Mouse (Mus musculus) mouse trophoblast stem cell (cell line): ENCODE measurements around the gene Hadhb.

Experiments
- in situ Hi-C, 2 experiments: fragments of 300-500 bp; cut with MseI, MboI; formaldehyde crosslinking; loops; 2 replicates in 1 of 2; 3 replicates in 1 of 2; pipeline ENCODE4 v1.15.1; 2025

The Hadhb gene

DNA sequence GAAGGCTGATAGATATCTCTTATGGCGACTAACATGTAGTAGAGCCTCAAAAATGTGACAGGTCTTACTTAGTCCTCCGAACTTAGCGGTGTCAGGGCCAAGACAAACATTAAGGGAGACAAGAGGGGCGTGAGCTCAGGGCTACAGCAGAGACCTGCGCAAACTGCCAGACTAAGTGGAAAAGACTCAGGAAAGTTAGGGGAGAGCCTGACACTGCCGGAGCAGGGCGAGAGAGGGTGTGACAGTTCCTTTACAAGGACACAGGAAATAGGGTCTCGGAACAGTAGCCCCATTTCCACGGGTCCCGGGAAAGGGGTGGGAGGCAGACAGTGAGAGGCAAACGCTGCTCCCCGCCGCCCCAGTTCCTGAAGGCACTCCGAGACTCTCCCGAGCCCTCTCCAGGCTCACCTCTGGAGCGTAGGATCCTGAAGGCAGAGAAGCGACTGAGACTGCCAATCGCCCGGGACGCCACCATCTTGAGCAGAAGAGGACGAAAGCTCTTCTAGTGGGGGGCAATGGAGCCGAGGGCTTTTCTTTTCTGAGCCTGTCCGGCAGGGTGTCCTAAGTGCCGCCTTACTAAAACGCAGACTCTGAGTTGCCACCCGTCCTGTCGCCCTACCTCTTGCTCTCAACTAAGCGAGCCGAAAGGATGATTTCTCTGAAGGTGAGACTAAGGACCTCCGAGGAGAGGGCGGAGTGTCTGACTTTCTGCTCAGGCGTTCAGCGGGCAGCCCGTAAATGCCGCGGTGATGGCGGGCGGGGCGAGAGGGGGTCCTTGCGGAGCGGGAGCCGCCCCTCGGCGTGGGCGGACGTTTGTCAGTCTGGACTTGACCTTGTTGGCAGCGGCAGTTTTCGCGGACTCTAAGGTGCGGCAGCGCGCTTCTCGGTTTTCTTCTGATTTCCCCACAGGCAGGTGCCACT is at the start of gene Hadhb, which contains the start of gene Hadha:
Hadhb (plus strand) TSS at position 775 of the 921 bp plus-strand sequence.
Hadha (minus strand) TSS at position 689 of the 921 bp plus-strand sequence.
- in situ Hi-C loops, result no loop called here

DNA sequence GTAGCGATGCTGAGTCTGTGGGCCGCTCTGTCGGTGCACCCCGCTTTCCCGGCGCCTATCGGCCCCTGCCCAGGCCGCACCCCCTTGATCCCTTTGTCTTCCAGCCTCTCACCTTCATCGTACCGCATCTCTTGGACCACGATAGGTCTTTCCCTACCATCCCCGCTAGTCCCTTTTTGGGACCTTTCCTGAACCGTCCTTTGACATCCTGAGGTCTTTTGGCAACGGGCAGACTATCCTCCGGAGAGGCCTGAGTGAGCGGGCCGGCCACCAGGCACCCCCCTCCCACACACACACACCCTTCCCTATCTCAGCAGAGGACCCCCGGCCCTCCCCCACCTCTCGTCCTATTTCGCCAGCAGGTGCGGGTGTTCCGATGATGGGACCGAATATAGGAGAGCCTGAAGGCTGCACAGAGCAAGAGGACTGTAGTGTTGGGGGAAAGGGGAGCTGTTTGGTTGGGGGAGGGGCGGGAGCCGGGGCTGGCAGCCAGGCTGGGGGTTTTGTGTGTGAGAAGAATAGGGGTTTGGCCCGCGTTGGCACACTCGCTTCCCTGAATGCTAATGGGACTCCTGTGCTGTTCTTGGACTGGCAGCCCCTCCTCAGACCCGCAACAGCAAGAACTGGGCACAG is 49.3 kb upstream of the Hadhb start, which contains the start of gene 3110082J24Rik:
3110082J24Rik (minus strand) TSS at position 419 of the 633 bp plus-strand sequence.
- in situ Hi-C loops, result no loop called here

DNA sequence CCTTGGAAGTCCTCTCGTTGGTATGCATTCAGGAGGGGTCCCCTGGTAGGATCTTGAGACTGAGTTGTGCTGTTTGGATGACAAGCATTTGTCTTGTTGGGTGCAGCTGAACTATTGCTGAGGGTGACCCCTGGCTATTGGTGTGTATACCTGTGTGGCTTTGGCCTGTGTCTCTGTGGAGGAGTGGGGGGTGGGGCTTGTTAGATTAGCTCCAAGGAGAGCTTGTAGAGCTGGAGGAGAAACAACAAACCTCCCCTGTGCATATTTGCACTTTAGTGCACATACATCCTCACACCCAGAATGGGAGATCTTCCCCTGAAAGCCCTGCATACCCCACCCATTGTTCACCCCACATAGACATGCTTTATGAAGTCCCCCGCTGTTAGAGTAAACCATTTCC is 48.3 kb upstream of the Hadhb start:
- in situ Hi-C loops, result no loop called here

DNA sequence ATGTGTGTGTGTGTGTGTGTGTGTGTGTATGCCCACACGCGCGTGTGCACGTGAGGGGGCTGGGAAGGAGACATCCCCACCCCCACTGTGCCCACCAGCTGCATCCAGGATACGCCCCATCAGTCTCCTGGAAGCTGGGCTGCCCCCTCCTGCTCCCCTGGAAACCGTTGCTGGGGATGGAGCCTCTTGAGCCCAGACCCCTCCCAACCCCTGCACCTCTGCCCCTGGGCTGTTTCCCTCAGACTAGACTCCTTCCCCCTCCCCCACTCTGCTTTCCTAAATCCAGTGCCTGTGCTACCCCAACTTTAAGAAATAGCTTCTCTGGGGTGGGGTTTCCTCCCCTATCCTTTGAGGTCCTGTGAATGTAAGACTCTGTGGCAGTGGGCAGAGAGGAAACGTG is 47.9 kb upstream of the Hadhb start:
- in situ Hi-C loops, result no loop called here

DNA sequence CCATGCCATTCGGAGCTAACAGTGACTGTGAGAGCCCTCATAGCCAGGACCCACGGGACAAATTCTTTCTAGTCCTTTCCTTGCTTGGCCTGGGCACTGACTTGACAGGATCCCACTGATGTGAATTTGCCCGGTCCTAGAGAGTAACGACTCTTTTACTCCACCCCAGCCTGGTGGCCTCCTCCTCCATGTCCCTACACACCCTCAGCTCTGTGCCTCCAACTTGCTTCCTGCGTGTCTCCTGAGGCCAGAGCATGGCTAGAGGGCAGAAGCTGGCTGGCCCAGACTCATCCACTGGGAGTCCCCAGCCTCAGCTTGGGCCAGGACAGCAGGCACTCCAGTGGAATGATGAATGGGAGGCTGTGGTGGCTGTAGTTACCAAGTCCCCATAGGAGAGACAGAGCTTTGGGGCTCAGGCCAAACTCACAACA is 47.4 kb upstream of the Hadhb start:
- in situ Hi-C loops, result no loop called here

DNA sequence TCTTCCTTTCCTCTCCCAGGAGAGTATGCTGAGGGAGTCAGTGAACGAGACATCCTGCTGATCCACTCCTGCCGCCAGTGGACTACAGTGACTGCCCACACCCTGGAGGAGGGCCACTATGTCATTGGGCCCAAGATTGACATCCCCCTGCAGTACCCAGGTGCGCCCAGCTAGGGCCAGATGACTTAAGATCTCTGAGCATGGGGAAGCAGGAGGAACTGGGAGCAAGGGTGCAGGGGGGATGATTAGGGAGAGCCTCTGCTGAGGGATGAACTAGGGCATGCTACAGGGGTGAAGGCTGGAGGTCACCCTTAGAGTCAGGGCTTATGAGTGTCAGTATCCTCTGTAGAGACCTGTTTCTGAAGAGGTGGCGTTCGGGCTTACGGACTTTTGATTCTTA is 46.8 kb upstream of the Hadhb start:
- in situ Hi-C loops, result no loop called here

DNA sequence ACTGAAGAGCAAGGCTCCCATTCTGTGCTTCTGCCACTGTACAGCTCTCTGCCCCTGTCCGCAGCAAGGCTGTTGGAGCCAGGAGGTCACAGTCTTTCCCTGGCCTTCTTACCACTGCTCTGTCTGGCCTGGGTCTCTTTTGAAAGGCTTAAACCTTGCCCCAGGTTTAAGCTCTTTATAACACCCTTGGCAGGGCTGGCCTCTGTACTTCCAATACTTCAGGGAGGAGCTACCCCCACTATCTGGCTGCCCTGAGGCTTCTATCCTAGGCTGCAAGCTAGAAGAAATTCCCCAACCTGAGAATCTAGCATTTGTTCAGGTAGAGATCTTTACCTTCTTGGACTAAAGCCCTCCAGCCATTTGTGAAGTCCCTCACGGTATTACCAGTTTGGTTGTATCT is 45.1 kb upstream of the Hadhb start:
- in situ Hi-C loops, result no loop called here

DNA sequence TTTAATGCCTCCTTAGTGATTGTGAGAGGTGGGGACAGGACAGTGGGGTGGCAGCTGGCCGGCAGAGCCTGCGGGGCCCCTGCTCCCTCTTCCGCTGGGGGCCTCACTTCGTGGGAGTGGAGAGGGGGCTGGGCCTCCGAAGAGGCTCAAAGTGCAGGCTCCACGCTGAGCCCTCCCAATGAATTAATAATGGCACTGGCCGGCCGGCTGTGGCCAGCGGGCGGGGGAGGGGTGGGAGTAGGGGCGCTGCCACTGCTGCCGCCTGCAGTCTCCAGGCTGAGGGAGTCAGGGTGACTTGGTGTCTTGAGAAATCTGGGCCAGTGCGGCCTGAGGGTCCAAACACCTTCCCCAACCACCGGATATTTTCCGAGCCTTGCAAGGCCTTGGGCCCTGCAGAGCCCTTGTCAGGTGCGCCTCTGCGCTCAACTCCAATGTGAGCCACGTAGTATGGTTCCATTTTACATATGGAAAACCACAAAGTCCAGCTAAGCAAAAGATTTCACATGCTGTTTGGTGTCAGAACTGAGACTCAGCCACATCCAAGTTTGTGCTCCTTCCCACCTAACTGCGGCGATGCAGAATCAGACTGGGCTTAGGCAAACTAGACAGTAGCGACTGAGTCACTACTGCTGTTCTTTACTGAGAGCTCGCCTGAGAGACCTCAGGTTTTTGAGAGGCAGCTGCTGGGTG is 44.5 kb upstream of the Hadhb start:
- in situ Hi-C loops, result no loop called here

DNA sequence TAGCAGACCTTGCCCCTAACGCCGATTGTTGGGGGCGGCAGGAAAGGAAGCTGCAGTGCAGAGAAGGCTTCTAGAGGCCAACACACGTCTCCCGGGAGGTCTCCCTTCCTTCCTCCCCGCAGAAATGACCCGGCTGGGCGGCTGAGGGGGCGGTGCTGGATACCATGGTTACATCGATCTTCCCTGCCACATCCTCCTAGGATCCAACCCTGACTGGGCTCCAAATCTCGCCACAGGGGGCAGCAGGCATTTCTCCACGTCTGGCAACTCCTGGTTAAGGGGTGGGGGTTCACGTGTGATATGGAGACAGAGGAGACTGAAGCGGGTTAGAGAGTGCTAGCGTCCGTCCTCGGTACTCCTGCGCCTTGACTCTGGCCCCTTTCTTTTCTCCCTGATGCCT is 43.9 kb upstream of the Hadhb start:
- in situ Hi-C loops, result no loop called here

DNA sequence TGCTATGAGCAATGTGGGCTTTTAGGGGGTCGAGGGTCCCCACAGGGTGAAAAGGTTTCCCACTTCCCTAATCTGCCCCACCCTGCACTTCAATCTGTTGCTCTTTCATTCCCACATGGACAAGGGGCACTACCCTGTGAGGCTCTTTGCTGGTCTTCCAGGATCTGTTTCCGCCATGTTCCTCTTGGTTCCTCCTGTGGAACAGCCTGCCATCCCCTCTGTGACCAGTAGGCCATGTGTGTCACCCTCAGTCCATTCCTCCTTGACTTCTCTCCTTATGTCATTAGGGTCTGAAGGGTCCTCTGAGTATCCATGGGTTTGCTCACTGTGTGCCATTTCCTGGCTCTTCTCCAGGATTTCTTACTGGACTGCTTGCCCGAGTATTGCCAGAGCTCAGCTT is 43.3 kb upstream of the Hadhb start:
- in situ Hi-C loops, result no loop called here

DNA sequence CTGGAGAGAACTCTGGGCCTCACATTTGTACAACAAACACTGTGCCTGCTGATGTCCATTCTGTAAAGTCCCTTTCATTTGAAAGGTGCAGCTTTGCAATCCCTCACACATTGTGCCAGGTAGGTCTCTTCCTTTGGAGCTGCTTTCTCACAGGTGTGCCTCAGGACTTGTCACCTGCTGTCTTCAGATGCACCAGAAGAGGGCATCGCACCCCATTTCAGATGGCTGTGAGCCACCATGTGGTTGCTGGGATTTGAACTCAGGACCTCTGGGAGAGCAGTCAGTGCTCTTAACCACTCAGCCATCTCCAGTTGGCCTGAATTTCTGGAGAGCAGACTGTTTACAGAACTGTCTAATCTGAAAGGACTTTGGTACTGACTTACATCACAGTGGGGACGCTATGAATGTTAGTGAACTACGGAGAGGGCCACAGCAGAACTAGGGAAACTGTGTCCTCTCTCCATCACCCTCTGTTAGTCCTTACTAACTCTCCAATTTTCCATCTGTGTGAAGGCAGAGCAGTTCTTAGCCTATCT is 42.4 kb upstream of the Hadhb start:
- in situ Hi-C loops, result no loop called here

DNA sequence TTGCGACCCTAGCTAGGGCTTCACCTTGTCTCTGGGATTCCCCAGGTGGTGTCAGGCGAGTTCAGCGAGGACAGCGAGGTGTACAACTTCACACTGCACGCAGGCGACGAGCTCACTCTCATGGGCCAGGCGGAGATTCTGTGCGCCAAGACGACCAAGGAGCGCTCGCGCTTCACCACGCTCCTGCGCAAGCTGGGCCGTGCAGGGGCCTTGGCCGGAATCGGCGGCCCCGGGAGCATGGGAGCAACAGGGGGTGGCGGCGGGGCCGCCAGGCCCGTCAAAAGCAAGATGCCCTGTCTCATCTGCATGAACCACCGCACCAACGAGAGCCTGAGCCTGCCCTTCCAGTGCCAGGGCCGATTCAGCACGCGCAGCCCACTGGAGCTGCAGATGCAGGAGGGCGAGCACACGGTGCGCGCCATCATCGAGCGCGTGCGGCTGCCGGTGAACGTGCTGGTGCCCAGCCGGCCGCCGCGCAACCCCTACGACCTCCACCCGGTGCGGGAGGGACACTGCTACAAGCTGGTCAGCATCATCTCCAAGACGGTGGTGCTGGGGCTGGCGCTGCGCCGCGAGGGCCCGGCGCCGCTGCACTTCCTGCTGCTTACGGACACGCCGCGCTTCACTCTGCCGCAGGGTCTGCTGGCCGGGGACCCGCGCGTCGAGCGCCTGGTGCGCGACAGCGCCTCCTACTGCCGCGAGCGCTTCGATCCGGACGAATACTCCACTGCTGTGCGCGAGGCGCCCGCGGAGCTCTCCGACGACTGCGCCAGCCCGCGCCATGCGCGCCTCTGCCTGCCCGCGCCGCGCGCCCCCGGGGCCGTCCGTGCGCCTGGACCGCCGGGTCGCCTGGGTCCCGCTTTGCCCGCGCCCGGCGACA is 40.9 kb upstream of the Hadhb start:
- in situ Hi-C loops, result no loop called here

DNA sequence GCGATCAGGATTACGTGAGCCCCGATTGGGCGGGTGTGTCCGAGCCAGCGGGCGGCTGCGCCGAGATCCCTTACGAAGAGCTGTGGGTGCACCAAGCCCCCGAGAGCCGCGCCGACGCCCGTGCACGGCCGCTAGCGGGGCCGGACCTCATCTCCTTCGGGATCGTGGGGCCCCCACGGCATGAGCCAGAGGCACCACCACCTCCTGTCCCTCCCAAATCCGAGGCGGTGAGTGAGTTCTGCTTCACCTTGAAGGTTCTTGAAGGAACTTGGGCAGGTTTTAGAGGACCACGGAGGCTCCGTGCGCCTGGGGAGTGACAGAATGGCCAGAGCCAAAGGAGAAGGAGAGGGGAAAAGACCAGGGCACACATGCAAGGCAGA is 40.3 kb upstream of the Hadhb start:
- in situ Hi-C loops, result no loop called here

DNA sequence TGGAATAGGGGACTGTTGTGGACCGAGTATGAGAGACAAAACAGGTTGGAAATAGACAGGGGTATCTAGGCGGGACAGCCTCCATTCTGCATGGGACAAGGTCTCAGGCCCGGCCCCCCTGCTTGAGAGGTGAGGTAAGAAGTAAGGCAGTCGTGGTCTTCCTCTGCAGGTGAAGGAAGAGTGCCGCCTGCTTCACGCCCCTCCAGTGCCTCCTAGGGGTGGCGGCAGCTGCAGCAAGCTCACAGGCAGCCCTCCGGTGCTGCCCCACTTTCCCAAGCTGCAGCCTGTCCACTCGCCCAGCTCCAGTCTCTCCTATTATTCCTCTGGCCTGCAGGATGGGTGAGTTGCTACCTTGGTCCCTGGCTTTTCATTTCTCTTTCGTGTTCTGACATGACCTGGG is 39.3 kb upstream of the Hadhb start:
- in situ Hi-C loops, result no loop called here

DNA sequence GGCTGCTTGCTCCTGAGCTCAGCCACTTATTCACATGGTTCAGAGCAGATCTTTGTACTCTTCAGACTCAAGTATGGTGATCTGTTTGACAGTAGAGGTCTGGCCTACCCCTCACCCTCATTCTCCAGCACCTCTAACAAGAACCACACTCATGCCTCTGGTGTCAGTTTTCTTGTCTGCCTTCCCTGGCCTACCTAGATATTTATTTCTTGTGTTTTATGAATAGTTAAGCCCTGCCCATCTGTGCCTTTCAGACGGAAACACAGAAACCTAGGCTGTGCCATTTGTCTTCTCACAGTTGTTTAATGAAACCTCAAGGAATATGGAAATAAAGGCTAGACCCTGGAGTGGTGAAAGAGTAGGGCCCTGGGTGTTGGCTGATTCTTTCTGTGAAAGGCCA is 37.0 kb upstream of the Hadhb start:
- in situ Hi-C loops, result no loop called here

DNA sequence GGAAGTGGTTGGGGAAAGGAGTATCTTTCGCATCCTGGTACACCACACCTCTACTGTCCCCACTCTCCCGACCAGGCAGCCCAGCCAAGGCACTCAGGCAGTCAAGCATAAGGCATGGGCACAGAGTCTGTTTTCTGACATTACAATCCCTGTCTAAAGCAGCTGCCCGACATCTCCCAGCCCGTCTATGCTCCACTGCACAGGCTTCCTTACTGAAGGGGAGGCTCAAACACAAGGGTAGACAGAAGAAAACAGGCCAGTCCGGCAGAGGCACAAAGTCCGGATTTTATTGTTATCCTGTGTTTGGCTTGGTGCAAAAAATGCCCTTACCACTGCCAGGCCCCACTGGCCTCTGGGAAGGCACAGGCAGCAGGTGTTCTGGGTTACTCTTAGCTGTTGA is 35.9 kb upstream of the Hadhb start:
- in situ Hi-C loops, result no loop called here

DNA sequence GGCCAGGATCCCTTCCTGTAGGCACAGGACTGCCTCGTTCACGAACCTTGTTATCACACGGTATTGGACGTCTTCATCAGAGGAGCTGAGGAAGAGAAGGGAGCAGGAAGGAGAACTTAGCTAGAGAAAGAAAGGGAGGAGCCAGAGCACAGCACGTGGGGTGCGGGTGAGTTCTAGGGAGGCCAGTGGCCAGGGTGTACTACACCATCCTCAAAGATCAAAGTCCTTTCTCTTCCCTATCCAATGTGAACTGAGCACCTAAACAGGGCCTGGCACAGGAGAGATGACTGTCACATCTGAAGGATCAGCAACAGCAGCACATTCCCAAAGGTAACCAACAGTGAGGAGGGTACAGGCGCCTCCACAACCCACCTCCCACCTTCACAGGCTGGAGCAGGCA is 34.9 kb upstream of the Hadhb start:
- in situ Hi-C loops, result no loop called here

DNA sequence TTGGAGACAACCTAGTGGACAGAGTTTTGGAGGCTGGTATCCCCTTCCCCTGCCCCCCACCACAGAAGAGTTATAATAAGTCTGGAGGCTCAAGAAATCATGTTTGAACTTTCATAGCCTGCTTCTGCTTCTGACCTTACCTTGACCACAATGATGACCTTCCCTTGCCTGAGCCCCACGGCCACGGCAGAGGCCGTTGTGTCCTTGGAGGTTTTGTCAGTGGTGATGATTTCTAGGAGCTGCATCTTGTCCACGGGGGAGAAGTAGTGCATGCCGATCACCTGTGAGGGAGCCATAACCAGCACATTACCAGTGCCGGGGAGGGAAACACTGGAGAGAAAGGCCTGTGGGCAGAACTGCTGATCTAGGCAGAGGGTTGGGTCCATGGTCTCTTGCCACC is 32.6 kb upstream of the Hadhb start:
- in situ Hi-C loops, result no loop called here

DNA sequence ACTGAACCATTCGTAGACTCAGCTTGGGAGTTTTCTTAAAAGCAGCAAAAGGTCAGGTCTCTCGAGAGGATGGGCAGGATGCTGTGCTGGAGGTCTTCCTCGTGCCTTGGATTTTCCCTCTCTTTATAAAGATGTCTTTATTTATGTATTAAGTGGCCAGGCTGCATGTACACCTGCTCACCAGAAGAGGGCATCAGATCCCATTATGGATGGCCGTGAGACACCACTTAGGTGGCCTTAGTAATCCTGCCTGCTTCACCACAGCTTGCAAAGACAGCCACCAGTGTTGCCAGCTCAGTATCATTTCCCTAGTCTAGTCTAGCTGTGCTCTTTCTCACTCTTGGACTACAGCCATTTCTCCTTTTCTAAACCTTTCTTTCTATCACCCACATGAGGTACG is 29.5 kb upstream of the Hadhb start:
- in situ Hi-C loops, result no loop called here

DNA sequence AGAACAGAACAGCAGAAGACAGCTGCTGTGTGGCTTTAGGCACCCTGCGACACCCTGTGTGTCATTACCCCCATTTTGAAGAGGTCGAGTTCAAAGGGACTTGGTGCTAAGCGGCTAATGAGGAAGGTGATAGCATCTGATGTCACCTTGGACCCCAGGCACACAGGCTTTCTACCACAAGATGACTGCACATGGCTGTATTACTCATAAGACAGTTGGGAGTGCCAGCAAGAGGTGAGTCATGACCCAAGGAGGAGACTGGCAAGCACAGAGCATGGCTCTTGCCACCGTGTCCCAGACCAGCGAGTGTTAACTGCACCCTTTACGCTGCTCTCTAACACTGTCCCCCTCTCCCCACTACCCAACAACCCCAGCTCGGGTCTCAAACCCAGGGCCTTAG is 28.3 kb upstream of the Hadhb start:
- in situ Hi-C loops, result no loop called here

DNA sequence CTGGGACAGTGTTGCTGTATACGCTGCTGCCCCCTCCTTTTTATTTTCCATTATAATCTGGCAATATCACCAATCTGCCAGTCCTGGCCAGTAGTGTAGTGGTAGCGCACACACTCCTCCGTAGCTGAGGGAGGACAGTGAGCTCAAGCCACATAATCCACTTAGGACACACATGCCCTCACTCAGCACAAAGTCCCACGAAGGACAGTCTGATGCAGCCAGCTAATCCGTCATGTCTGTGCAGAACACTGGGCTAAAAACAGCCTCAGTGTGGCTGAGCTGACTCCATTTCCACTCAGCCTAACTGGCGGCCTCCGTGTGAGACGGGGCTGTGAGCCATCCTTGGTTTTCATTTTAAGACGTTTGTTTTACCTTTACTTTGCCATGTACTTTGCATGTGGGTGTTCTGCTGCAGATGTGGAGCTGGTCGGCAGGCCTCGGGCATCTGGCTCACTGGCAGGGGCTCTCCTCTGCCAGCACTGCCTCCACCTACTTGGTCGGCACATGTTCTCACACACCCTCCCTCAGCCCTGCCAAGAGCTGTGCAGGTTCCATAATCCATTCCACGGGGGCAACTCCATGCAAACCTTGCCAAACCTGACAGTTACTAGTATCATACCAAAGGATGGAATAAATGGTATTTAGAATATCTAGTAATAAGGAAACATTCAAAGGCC is 27.0 kb upstream of the Hadhb start:
- in situ Hi-C loops, result no loop called here
